Comparison of ENCODE assay signal across 9 mouse cellular contexts in the genomic region with DNA sequence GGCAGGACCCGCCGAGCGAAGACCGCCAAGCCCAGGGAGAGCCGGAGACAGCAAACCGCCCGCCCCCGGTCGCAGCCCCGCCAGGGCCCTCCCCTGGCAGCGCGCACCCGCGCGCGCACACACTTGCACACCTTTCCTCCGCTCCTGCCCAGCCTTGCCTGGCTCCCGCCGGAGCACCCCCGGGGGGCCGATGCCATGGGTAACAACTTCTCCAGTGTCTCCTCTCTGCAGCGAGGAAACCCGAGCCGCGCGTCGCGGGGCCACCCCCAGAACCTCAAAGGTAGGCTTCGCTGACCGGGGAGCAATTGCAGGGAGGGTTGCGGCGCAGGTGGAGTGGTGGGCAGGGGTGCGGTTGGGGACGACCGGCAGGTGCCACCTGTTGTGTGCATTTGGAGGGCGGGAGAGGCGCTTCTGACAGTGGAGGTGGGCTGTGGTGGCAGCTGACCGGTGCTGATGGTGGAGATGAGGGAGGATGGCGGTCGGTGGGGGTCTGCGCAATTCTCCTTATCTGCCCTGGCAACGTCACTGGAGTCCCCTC. TPM values are rescaled to one million over a fixed set of nuclear protein-coding genes. Genes with fewer than 3 reads are reported as not detected.
DNase-seq lines count a peak whose midpoint lies in the region; ATAC-seq and TF ChIP-seq lines count a peak whose summit lies in the region.
"Had no signal": no experiment of that assay in that cellular context is flagged by ENCODE, and none has a peak within 500 bp of the region (broad histone marks: within the 10 kb centered on the region; RNA-seq: fewer than 3 reads in every experiment).

No protein-coding gene starts in this region.

- peak in 1 of 2 experiments; percentile 53 for DNase-seq in layer of hippocampus, adult 2 months (ENCODE audit: low spot score in 2 of 2)
- no peak for DNase-seq in layer of hippocampus, adult 9-10 months (ENCODE audit: low spot score)
- peak; percentile 45 for DNase-seq in adrenal gland, postnatal 25 days
- DNase-seq in right cerebral cortex, postnatal 25 days = peak; percentile 69

- H3K9me3 ChIP-seq in embryonic facial prominence, embryonic 15.5 days (replicated peaks) = no peaks in the 10 kb centered on the region
- no peaks in the 10 kb centered on the region for H3K9me3 ChIP-seq in intestine, embryonic 15.5 days
- no peaks in the 10 kb centered on the region for H3K9me3 ChIP-seq in liver, embryonic 16.5 days (replicated peaks; ENCODE audit: control insufficient read depth, low read length)

- no peaks in the 10 kb centered on the region for H3K36me3 ChIP-seq in embryonic facial prominence, embryonic 15.5 days
- H3K36me3 ChIP-seq in intestine, embryonic 15.5 days = no peaks in the 10 kb centered on the region
- H3K36me3 ChIP-seq in liver, embryonic 16.5 days (ENCODE audit: control insufficient read depth, insufficient read depth) = no peaks in the 10 kb centered on the region

- peaks cover 17% of the 10 kb centered on the region; the same call in 1 of the 2 replicates for H3K27me3 ChIP-seq in embryonic facial prominence, embryonic 15.5 days
- peaks cover 13% of the 10 kb centered on the region for H3K27me3 ChIP-seq in intestine, embryonic 15.5 days (replicated peaks)
- H3K27me3 ChIP-seq in liver, embryonic 16.5 days (ENCODE audit: control insufficient read depth, insufficient read depth, low read depth, low read length) = peaks cover 40% of the 10 kb centered on the region

- H3K4me1 ChIP-seq in embryonic facial prominence, embryonic 15.5 days = peaks cover 13% of the 10 kb centered on the region
- H3K4me1 ChIP-seq in intestine, embryonic 15.5 days (replicated peaks) = peaks cover 9% of the 10 kb centered on the region
- H3K4me1 ChIP-seq in liver, embryonic 16.5 days (ENCODE audit: control insufficient read depth, low read depth, low read length) = no peaks in the 10 kb centered on the region; the same call in 1 of the 2 replicates

- H3K9ac ChIP-seq in embryonic facial prominence, embryonic 15.5 days = peak overlapping the region; percentile 31
- H3K9ac ChIP-seq in intestine, embryonic 15.5 days = peak overlapping the region; percentile 70
- no peak overlapping the region for H3K9ac ChIP-seq in liver, embryonic 16.5 days (ENCODE audit: low read depth, low read length)

- H3K27ac ChIP-seq in layer of hippocampus, adult 2 months = peak overlapping the region; percentile 89
- H3K27ac ChIP-seq in embryonic facial prominence, embryonic 15.5 days (replicated peaks) = peak overlapping the region; percentile 60; the same call in 1 of the 2 replicates
- peak overlapping the region; percentile 61; the same call in 1 of the 2 replicates for H3K27ac ChIP-seq in intestine, embryonic 15.5 days
- H3K27ac ChIP-seq in liver, embryonic 16.5 days (ENCODE audit: low read length) = no peak overlapping the region

- WGBS in embryonic facial prominence, embryonic 15.5 days = under 1% methylated on average over 42 of the region's 42 CpGs
- 2% methylated on average over 42 of the region's 42 CpGs for WGBS in intestine, embryonic 15.5 days
- 2% methylated on average over 26 of the region's 42 CpGs for WGBS in liver, embryonic 16.5 days (ENCODE audit: insufficient replicate concordance)

- peak overlapping the region; percentile 84 for H3K4me3 ChIP-seq in layer of hippocampus, adult 2 months
- peak overlapping the region; percentile 58 for H3K4me3 ChIP-seq in embryonic facial prominence, embryonic 15.5 days (replicated peaks)
- H3K4me3 ChIP-seq in intestine, embryonic 15.5 days (replicated peaks) = peak overlapping the region; percentile 74
- H3K4me3 ChIP-seq in liver, embryonic 16.5 days (ENCODE audit: low read depth, low read length) = peak overlapping the region; percentile 56

- peak overlapping the region; percentile 93 for H3K4me2 ChIP-seq in embryonic facial prominence, embryonic 15.5 days (replicated peaks)
- H3K4me2 ChIP-seq in intestine, embryonic 15.5 days (replicated peaks) = peak overlapping the region; percentile 100
- H3K4me2 ChIP-seq in liver, embryonic 16.5 days (ENCODE audit: low read depth, low read length) = peak overlapping the region; percentile 79

- no peak for TF ChIP-seq CTCF in layer of hippocampus, adult 2 months (conservative IDR thresholded peaks at IDR 0.05)

- ATAC-seq in embryonic facial prominence, embryonic 15.5 days (ENCODE audit: insufficient number of reproducible peaks, low FRiP score, low TSS enrichment, low read depth) = peak; percentile 40
- ATAC-seq in intestine, embryonic 15.5 days = peak; percentile 54
- ATAC-seq in liver, embryonic 16.5 days (ENCODE audit: low read depth) = no peak
- no peak for ATAC-seq in inflammation-experienced regulatory T-cells, adult 6 months

RNA-seq across cellular contexts. Expression of a gene that starts 0.7 kb away (rescaled TPM):
- total RNA-seq in layer of hippocampus, adult 2 months (2021) = 100 to 1,000 TPM; 180 to 194 TPM
- 13.0 and 13.9 TPM in 2 replicates for total RNA-seq in adrenal gland, postnatal 25 days (2021)
- 8.0 and 9.0 TPM in 2 replicates for polyA plus RNA-seq in embryonic facial prominence, embryonic 15.5 days (2015; fragmentation: Nextera tagmentation; extraction: Ambion mirVana)
- polyA plus RNA-seq in intestine, embryonic 15.5 days (2015; fragmentation: Nextera tagmentation; extraction: Ambion mirVana) = 5.4 and 6.3 TPM in 2 replicates
- 0.64 and 0.92 TPM in 2 replicates for polyA plus RNA-seq in liver, embryonic 16.5 days (2015; fragmentation: Nextera tagmentation; extraction: Ambion mirVana)
- polyA plus RNA-seq in inflammation-experienced regulatory T-cells, adult 6 months (2017; shearing (Covaris generic)) = under 1 TPM; 0.19 to 0.32 (median 0.25) TPM

RNA-seq across cellular contexts. Expression of a gene that starts 21.8 kb away (rescaled TPM):
- not detected for total RNA-seq in layer of hippocampus, adult 2 months (2021)
- not detected in 2 replicates for total RNA-seq in adrenal gland, postnatal 25 days (2021)
- polyA plus RNA-seq in embryonic facial prominence, embryonic 15.5 days (2015; fragmentation: Nextera tagmentation; extraction: Ambion mirVana) = not detected in 2 replicates
- polyA plus RNA-seq in intestine, embryonic 15.5 days (2015; fragmentation: Nextera tagmentation; extraction: Ambion mirVana) = 0.21 and 0.23 TPM in 2 replicates
- not detected in 2 replicates for polyA plus RNA-seq in liver, embryonic 16.5 days (2015; fragmentation: Nextera tagmentation; extraction: Ambion mirVana)
- polyA plus RNA-seq in inflammation-experienced regulatory T-cells, adult 6 months (2017; shearing (Covaris generic)) = not detected
- total RNA-seq: left cerebral cortex, adult 8-10 months had no signal

RNA-seq across cellular contexts. Expression of a gene that starts 35.3 kb away (rescaled TPM):
- not detected for total RNA-seq in layer of hippocampus, adult 2 months (2021)
- not detected in 2 replicates for total RNA-seq in adrenal gland, postnatal 25 days (2021)
- polyA plus RNA-seq in embryonic facial prominence, embryonic 15.5 days (2015; fragmentation: Nextera tagmentation; extraction: Ambion mirVana) = not detected in 2 replicates
- not detected in 2 replicates for polyA plus RNA-seq in intestine, embryonic 15.5 days (2015; fragmentation: Nextera tagmentation; extraction: Ambion mirVana)
- not detected in 2 replicates for polyA plus RNA-seq in liver, embryonic 16.5 days (2015; fragmentation: Nextera tagmentation; extraction: Ambion mirVana)
- not detected for polyA plus RNA-seq in inflammation-experienced regulatory T-cells, adult 6 months (2017; shearing (Covaris generic))
- total RNA-seq: left cerebral cortex, adult 8-10 months had no signal

RNA-seq across cellular contexts. Expression of a gene that starts 41.2 kb away (rescaled TPM):
- 1 to 10 TPM; 4.1 to 5.5 TPM for total RNA-seq in layer of hippocampus, adult 2 months (2021)
- total RNA-seq in adrenal gland, postnatal 25 days (2021) = 5.5 TPM in 2 replicates
- 11.9 and 13.4 TPM in 2 replicates for polyA plus RNA-seq in embryonic facial prominence, embryonic 15.5 days (2015; fragmentation: Nextera tagmentation; extraction: Ambion mirVana)
- polyA plus RNA-seq in intestine, embryonic 15.5 days (2015; fragmentation: Nextera tagmentation; extraction: Ambion mirVana) = 5.8 and 6.1 TPM in 2 replicates
- 1.9 and 2.0 TPM in 2 replicates for polyA plus RNA-seq in liver, embryonic 16.5 days (2015; fragmentation: Nextera tagmentation; extraction: Ambion mirVana)
- 10 to 100 TPM; 13.3 to 21.6 (median 15.8) TPM for polyA plus RNA-seq in inflammation-experienced regulatory T-cells, adult 6 months (2017; shearing (Covaris generic))

Comparison
In these comparisons a context has a peak if more than half of its experiments do, and no peak if none do; other contexts are left out.
1. ATAC-seq: peak in embryonic facial prominence, embryonic 15.5 days (single experiment) and intestine, embryonic 15.5 days (single experiment); none in liver, embryonic 16.5 days (single experiment) and inflammation-experienced regulatory T-cells, adult 6 months (single experiment).
2. Peak in every context shown above with its lines, with median percentiles within 50 percentile points of each other: H3K4me3 ChIP-seq and H3K4me2 ChIP-seq.